Mouse (Mus musculus): ENCODE data around the gene Scand1.

- no peak for TF ChIP-seq EP300 (IDR thresholded peaks at IDR 0.05; ENCODE audit: low read depth)
- no peak for TF ChIP-seq CTCF (IDR thresholded peaks at IDR 0.05; ENCODE audit: low read depth)
These were observed 22.8 kb downstream of the Scand1 start for GRCm38 (mm10) chr2:156289552-156290160.
